Mouse (Mus musculus) olfactory bulb, adult 2 months (tissue): ENCODE data around the gene Kansl3. TPM values are rescaled to one million over a fixed set of nuclear protein-coding genes. Genes with fewer than 3 reads are reported as not detected.

ENCODE experiments used
- H3K27ac ChIP-seq: fragments of 200-500 bp; 2 replicates; pipeline ENCODE4 v1.5.1; 2012; ENCODE audit warnings: low read depth, low read length; ENCODE audit not compliant: insufficient read depth
- H3K4me1 ChIP-seq: fragments of 200-500 bp; 2 replicates; pipeline ENCODE4 v1.6.1; 2012; ENCODE audit warnings: low read length; ENCODE audit not compliant: control insufficient read depth, insufficient read depth
- H3K4me3 ChIP-seq: fragments of 200-500 bp; 2 replicates; pipeline ENCODE4 v1.5.1; 2012; ENCODE audit warnings: mild to moderate bottlenecking, low read depth, low read length, moderate library complexity; ENCODE audit not compliant: insufficient read depth
- CTCF ChIP-seq: fragments of 200-500 bp; IDR thresholded peaks from 2 replicates; pipeline ENCODE4 v1.5.1; 2012; ENCODE audit warnings: low read depth, mild to moderate bottlenecking, low read length, moderate library complexity; ENCODE audit not compliant: insufficient read depth
- POLR2A ChIP-seq: fragments of 200-500 bp; IDR thresholded peaks from 2 replicates; pipeline ENCODE4 v1.6.1; 2012; ENCODE audit warnings: mild to moderate bottlenecking, low read depth, low read length, moderate library complexity; ENCODE audit not compliant: insufficient read depth
- WGBS: fragments of 180-500 bp; shearing (Covaris S2); methylation state at CpG from one replicate; pipeline ENCODE4 v1.1.7; 2018; 5-methylcytosine and 5-hydroxymethylcytosine counted together
- polyA plus RNA-seq: library from polyadenylated mRNA; stranded (reverse); fragments of >200 nt; gene quantifications from 2 replicates; pipeline ENCODE4 v1.2.4, GENCODE M21; 2012; ENCODE audit warnings: low replicate concordance; ENCODE audit not compliant: missing spikeins, insufficient read depth, insufficient read length

Kansl3 gene
- polyA plus RNA-seq, 1 experiment: 336 TPM

- H3K27ac ChIP-seq: no peak overlapping the region
- TF ChIP-seq POLR2A: no peak
- no peak for TF ChIP-seq CTCF
- H3K4me1 ChIP-seq: peaks cover 6% of the 10 kb centered on the region
- 9% methylated on average over 12 of the region's 12 CpGs for WGBS
- H3K4me3 ChIP-seq: peak overlapping the region; percentile 76
Measured at GRCm38 (mm10) chr1:36367698-36368097, 1.3 kb downstream of the Kansl3 start.

GRCm38 (mm10) chr1:36356955-36357695 lies 11.9 kb downstream of the Kansl3 start:
- Histone ChIP-seq H3K4me3 (no peak overlapping the region), H3K4me1 (peaks cover 8% of the 10 kb centered on the region), H3K27ac (no peak overlapping the region)
- no peak for TF ChIP-seq CTCF
- TF ChIP-seq POLR2A: no peak
- WGBS: 83% methylated on average over 5 of the region's 5 CpGs

GRCm38 (mm10) chr1:36352351-36352750 lies 16.6 kb downstream of the Kansl3 start:
- Histone ChIP-seq H3K4me3 (no peak overlapping the region), H3K27ac (no peak overlapping the region), H3K4me1 (peaks cover 2% of the 10 kb centered on the region)
- no peak for TF ChIP-seq POLR2A
- TF ChIP-seq CTCF: no peak
- whole genome bisulfite sequencing: 53% methylated on average over 4 of the region's 4 CpGs

- TF ChIP-seq CTCF (no peak), POLR2A (no peak)
- Histone ChIP-seq H3K27ac (no peak overlapping the region), H3K4me3 (no peak overlapping the region), H3K4me1 (no peaks in the 10 kb centered on the region)
- 94% methylated on average over 6 of the region's 6 CpGs for WGBS
Measured at GRCm38 (mm10) chr1:36342547-36342946, 26.4 kb downstream of the Kansl3 start.

GRCm38 (mm10) chr1:36332955-36333887 lies 35.8 kb downstream of the Kansl3 start:
- TF ChIP-seq POLR2A (no peak), CTCF (no peak)
- 90% methylated on average over 14 of the region's 14 CpGs for WGBS
- no peak overlapping the region for H3K27ac ChIP-seq
- no peaks in the 10 kb centered on the region; the same call in 1 of the 2 replicates for H3K4me1 ChIP-seq
- H3K4me3 ChIP-seq: no peak overlapping the region

GRCm38 (mm10) chr1:36331743-36332142 lies 37.2 kb downstream of the Kansl3 start:
- no peak for TF ChIP-seq POLR2A
- TF ChIP-seq CTCF: no peak
- 35% methylated on average over 6 of the region's 6 CpGs for WGBS
- no peak overlapping the region for H3K27ac ChIP-seq
- no peak overlapping the region for H3K4me3 ChIP-seq
- no peaks in the 10 kb centered on the region; the same call in 1 of the 2 replicates for H3K4me1 ChIP-seq

GRCm38 (mm10) chr1:36326815-36327214 lies 42.2 kb downstream of the Kansl3 start:
- Histone ChIP-seq H3K4me3 (no peak overlapping the region), H3K27ac (no peak overlapping the region), H3K4me1 (peaks cover 6% of the 10 kb centered on the region)
- TF ChIP-seq CTCF (no peak), POLR2A (no peak)
- WGBS: 88% methylated on average over 2 of the region's 2 CpGs

- Histone ChIP-seq H3K4me1 (peaks cover 6% of the 10 kb centered on the region), H3K4me3 (no peak overlapping the region), H3K27ac (no peak overlapping the region)
- TF ChIP-seq CTCF: no peak
- TF ChIP-seq POLR2A: no peak
- 95% methylated on average over 2 of the region's 2 CpGs for WGBS
Measured at GRCm38 (mm10) chr1:36325900-36326321, 43.1 kb downstream of the Kansl3 start.

GRCm38 (mm10) chr1:36323746-36324448 lies 45.1 kb downstream of the Kansl3 start:
- 20% methylated on average over 8 of the region's 8 CpGs for WGBS
- peaks cover 6% of the 10 kb centered on the region for H3K4me1 ChIP-seq
- no peak overlapping the region for H3K4me3 ChIP-seq
- no peak; the same call in 1 of the 2 replicates for TF ChIP-seq CTCF
- no peak for TF ChIP-seq POLR2A
- no peak overlapping the region for H3K27ac ChIP-seq
